Mouse (Mus musculus): ENCODE results near the gene Trir. TPM values are rescaled to one million over a fixed set of nuclear protein-coding genes. Genes with fewer than 3 reads are reported as not detected.

Gene Trir
- polyA plus RNA-seq, 1 experiment from 2014 or later = 169 TPM

DNA sequence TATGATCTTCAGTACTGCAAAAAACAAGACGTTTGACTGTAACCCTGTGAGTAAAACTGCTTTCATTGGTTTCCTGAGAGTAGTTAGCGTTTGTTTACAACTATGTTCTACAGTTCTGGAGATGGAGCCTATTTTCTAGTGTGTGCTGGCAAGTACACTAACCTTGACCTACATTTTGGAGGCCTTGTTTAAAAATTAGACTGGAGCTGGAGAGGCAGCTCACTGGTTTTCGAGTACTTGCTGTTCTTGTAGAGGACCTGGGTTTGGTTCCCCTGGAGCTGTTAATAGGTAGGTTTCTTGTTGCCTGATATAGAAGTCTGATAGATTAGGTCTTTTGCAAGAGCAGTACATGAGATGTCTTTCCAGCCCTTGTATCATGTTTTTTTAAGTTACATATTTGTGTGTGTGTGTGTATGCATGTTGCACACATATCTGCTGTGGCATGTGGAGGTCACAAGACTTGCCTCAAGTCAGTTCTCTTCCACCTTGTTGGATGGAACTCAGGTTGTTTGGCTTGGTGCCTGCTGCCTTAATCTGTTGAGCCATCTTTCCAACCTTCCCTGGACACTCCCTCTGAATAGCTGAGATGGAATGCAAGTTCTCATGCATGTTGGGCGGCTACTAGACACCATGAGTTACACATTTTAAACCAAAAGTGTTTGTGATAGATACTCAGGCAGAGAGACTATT is 6.1 kb downstream of the Trir start:
- H3K4me2 ChIP-seq (ENCODE audit: low read length) = no peak overlapping the region
- no peak for ATAC-seq
- WGBS = 87% methylated on average over 4 of the region's 4 CpGs
- H3K36me3 ChIP-seq (ENCODE audit: control insufficient read depth, insufficient read depth, low read length) = peaks cover 39% of the 10 kb centered on the region
- peaks cover 24% of the 10 kb centered on the region for H3K4me1 ChIP-seq (ENCODE audit: control insufficient read depth, insufficient read depth, low read length)
- H3K9ac ChIP-seq (ENCODE audit: low read length) = no peak overlapping the region
- H3K4me3 ChIP-seq (ENCODE audit: low read depth, low read length) = no peak overlapping the region
- no peaks in the 10 kb centered on the region for H3K27me3 ChIP-seq (replicated peaks; ENCODE audit: control insufficient read depth, insufficient read depth, low read length)
- H3K27ac ChIP-seq (ENCODE audit: low read depth, low read length) = no peak overlapping the region
- no peaks in the 10 kb centered on the region for H3K9me3 ChIP-seq (replicated peaks; ENCODE audit: control insufficient read depth, low read length)
- DNase-seq (ENCODE audit: low spot score) = no peak

GRCm38 (mm10) chr8:85033867-85034266 is 7.2 kb downstream of the Trir start:
- H3K27me3 ChIP-seq (replicated peaks; ENCODE audit: control insufficient read depth, insufficient read depth, low read length) = no peaks in the 10 kb centered on the region
- H3K4me2 ChIP-seq (ENCODE audit: low read length) = no peak overlapping the region
- peaks cover 21% of the 10 kb centered on the region for H3K4me1 ChIP-seq (ENCODE audit: control insufficient read depth, insufficient read depth, low read length)
- H3K36me3 ChIP-seq (ENCODE audit: control insufficient read depth, insufficient read depth, low read length) = peaks cover 39% of the 10 kb centered on the region
- no peaks in the 10 kb centered on the region for H3K9me3 ChIP-seq (replicated peaks; ENCODE audit: control insufficient read depth, low read length)
- ATAC-seq (no peak), DNase-seq (ENCODE audit: low spot score) (no peak)
- H3K9ac ChIP-seq (ENCODE audit: low read length) = no peak overlapping the region
- H3K4me3 ChIP-seq (ENCODE audit: low read depth, low read length) = no peak overlapping the region
- no peak overlapping the region for H3K27ac ChIP-seq (ENCODE audit: low read depth, low read length)
- WGBS = 67% methylated on average over 1 of the region's 1 CpGs

GRCm38 (mm10) chr8:85034764-85035163 is 8.1 kb downstream of the Trir start:
- ATAC-seq (no peak), DNase-seq (ENCODE audit: low spot score) (peak; percentile 93)
- Histone ChIP-seq H3K27me3 (replicated peaks; ENCODE audit: control insufficient read depth, insufficient read depth, low read length) (no peaks in the 10 kb centered on the region), H3K36me3 (ENCODE audit: control insufficient read depth, insufficient read depth, low read length) (peaks cover 36% of the 10 kb centered on the region), H3K27ac (ENCODE audit: low read depth, low read length) (no peak overlapping the region), H3K4me3 (ENCODE audit: low read depth, low read length) (peak overlapping the region; percentile 80), H3K9me3 (replicated peaks; ENCODE audit: control insufficient read depth, low read length) (no peaks in the 10 kb centered on the region), H3K4me2 (ENCODE audit: low read length) (peak overlapping the region; percentile 87), H3K9ac (ENCODE audit: low read length) (peak overlapping the region; percentile 67; the same call in 1 of the 2 replicates), H3K4me1 (ENCODE audit: control insufficient read depth, insufficient read depth, low read length) (peaks cover 19% of the 10 kb centered on the region; the same call in 1 of the 2 replicates)
- WGBS = 2% methylated on average over 12 of the region's 13 CpGs

DNA sequence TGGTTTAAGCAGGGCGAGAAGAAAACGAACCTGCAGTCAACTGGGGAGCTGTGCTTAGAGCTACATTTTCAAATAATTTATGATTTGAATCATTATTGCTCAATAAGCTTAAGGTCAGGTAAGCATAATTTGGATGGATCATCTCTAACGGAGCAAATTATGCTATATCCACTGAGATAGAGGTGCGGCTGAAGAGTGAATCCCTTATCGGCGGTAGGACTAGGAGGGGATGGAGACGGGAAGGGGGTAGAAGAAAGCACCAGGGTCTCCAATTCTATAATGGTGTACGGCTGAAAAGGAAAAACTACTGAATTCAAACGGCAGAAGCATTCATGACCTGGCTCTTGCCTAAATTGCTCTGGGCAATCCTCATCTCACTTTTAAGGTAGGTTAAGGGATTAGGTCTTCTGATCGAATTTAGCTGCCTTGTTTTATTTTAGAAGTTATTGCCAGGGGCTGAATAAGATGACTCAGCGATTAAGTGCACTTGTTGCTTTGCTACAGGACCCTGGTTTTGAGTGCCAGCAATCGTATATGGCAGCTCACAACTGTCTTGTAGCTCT is 8.6 kb downstream of the Trir start:
- peaks cover 33% of the 10 kb centered on the region for H3K36me3 ChIP-seq (ENCODE audit: control insufficient read depth, insufficient read depth, low read length)
- no peaks in the 10 kb centered on the region for H3K9me3 ChIP-seq (replicated peaks; ENCODE audit: control insufficient read depth, low read length)
- no peak for ATAC-seq
- H3K4me3 ChIP-seq (ENCODE audit: low read depth, low read length) = peak overlapping the region; percentile 80
- DNase-seq (ENCODE audit: low spot score) = no peak
- H3K9ac ChIP-seq (ENCODE audit: low read length) = peak overlapping the region; percentile 67
- no peak overlapping the region for H3K27ac ChIP-seq (ENCODE audit: low read depth, low read length)
- H3K4me2 ChIP-seq (ENCODE audit: low read length) = peak overlapping the region; percentile 87
- H3K27me3 ChIP-seq (replicated peaks; ENCODE audit: control insufficient read depth, insufficient read depth, low read length) = no peaks in the 10 kb centered on the region
- H3K4me1 ChIP-seq (ENCODE audit: control insufficient read depth, insufficient read depth, low read length) = peaks cover 19% of the 10 kb centered on the region; the same call in 1 of the 2 replicates
- 7% methylated on average over 12 of the region's 12 CpGs for WGBS

GRCm38 (mm10) chr8:85035728-85036310 is 9.2 kb downstream of the Trir start:
- Histone ChIP-seq H3K9me3 (replicated peaks; ENCODE audit: control insufficient read depth, low read length) (no peaks in the 10 kb centered on the region), H3K36me3 (ENCODE audit: control insufficient read depth, insufficient read depth, low read length) (peaks cover 33% of the 10 kb centered on the region), H3K4me2 (ENCODE audit: low read length) (peak overlapping the region; percentile 87), H3K27ac (ENCODE audit: low read depth, low read length) (peak overlapping the region; percentile 71), H3K9ac (ENCODE audit: low read length) (peak overlapping the region; percentile 67), H3K4me3 (ENCODE audit: low read depth, low read length) (peak overlapping the region; percentile 80), H3K27me3 (replicated peaks; ENCODE audit: control insufficient read depth, insufficient read depth, low read length) (no peaks in the 10 kb centered on the region), H3K4me1 (ENCODE audit: control insufficient read depth, insufficient read depth, low read length) (peaks cover 19% of the 10 kb centered on the region; the same call in 1 of the 2 replicates)
- 3% methylated on average over 15 of the region's 15 CpGs for WGBS
- ATAC-seq = 0 out of 2 replicates have a peak, but pooled peaks have one; percentile 0
- DNase-seq (ENCODE audit: low spot score) = peak; percentile 23

GRCm38 (mm10) chr8:85036381-85036717 is 9.7 kb downstream of the Trir start:
- Histone ChIP-seq H3K27ac (ENCODE audit: low read depth, low read length) (peak overlapping the region; percentile 71), H3K36me3 (ENCODE audit: control insufficient read depth, insufficient read depth, low read length) (peaks cover 33% of the 10 kb centered on the region), H3K4me2 (ENCODE audit: low read length) (peak overlapping the region; percentile 87), H3K4me3 (ENCODE audit: low read depth, low read length) (peak overlapping the region; percentile 80), H3K9ac (ENCODE audit: low read length) (peak overlapping the region; percentile 67), H3K27me3 (replicated peaks; ENCODE audit: control insufficient read depth, insufficient read depth, low read length) (no peaks in the 10 kb centered on the region), H3K9me3 (replicated peaks; ENCODE audit: control insufficient read depth, low read length) (no peaks in the 10 kb centered on the region), H3K4me1 (ENCODE audit: control insufficient read depth, insufficient read depth, low read length) (peaks cover 19% of the 10 kb centered on the region; the same call in 1 of the 2 replicates)
- peak; percentile 49 for ATAC-seq
- 0% methylated on average over 9 of the region's 9 CpGs for WGBS
- DNase-seq (ENCODE audit: low spot score) = no peak

DNA sequence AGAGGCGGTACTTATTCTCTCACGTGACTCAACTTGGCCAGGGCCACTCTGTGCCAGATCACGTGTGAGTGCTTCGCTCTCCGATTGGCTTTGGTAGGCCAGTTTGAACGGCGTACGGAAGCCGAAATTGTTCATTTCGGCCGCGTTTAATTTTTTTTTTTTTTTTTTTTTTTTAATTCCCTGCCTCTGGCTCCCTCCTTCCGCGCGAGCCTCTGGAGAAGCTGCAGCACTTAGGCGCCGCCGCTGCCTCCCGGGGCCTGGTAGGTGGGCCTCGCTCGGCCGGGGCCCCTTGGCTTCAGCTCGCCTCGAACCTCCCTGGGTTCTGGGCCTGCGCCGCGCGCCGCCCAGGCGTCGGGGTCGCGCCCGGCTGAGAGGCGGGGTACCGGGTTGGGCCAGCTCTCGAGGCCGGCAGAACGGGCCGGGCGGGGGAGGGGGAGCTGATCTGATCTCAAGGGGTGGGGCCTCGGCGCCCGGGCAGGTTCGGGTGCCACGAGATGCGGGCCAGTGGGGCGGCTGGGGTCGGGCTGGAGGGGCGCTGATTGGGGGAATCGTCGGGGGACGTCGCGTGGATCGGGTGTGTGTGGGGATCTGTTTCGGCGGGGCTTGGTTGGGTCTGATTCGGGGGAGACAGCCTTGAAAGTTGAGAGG is 10.2 kb downstream of the Trir start, which contains the start of gene Tnpo2:
TSS of gene Tnpo2 (plus strand) at position 198 of the 648 bp plus-strand sequence.
- H3K9me3 ChIP-seq (replicated peaks; ENCODE audit: control insufficient read depth, low read length) = no peaks in the 10 kb centered on the region
- peak within 1 kb of the TSS; percentile 80 for H3K4me3 ChIP-seq (ENCODE audit: low read depth, low read length)
- ATAC-seq (peak; percentile 94), DNase-seq (ENCODE audit: low spot score) (peak; percentile 99)
- H3K27me3 ChIP-seq (replicated peaks; ENCODE audit: control insufficient read depth, insufficient read depth, low read length) = no peaks in the 10 kb centered on the region
- H3K36me3 ChIP-seq (ENCODE audit: control insufficient read depth, insufficient read depth, low read length) = peaks cover 33% of the 10 kb centered on the region
- H3K9ac ChIP-seq (ENCODE audit: low read length) = peak within 1 kb of the TSS; percentile 93
- WGBS = under 1% methylated on average over 59 of the region's 59 CpGs
- H3K4me2 ChIP-seq (ENCODE audit: low read length) = peak within 1 kb of the TSS; percentile 96
- peak within 1 kb of the TSS; percentile 99 for H3K27ac ChIP-seq (ENCODE audit: low read depth, low read length)
- H3K4me1 ChIP-seq (ENCODE audit: control insufficient read depth, insufficient read depth, low read length) = peaks cover 19% of the 10 kb centered on the region; the same call in 1 of the 2 replicates

GRCm38 (mm10) chr8:85037366-85037680 is 10.7 kb downstream of the Trir start:
- Histone ChIP-seq H3K4me3 (ENCODE audit: low read depth, low read length) (peak overlapping the region; percentile 80), H3K9ac (ENCODE audit: low read length) (peak overlapping the region; percentile 93), H3K36me3 (ENCODE audit: control insufficient read depth, insufficient read depth, low read length) (peaks cover 34% of the 10 kb centered on the region), H3K4me2 (ENCODE audit: low read length) (peak overlapping the region; percentile 96), H3K9me3 (replicated peaks; ENCODE audit: control insufficient read depth, low read length) (no peaks in the 10 kb centered on the region), H3K4me1 (ENCODE audit: control insufficient read depth, insufficient read depth, low read length) (peaks cover 19% of the 10 kb centered on the region; the same call in 1 of the 2 replicates), H3K27ac (ENCODE audit: low read depth, low read length) (peak overlapping the region; percentile 99), H3K27me3 (replicated peaks; ENCODE audit: control insufficient read depth, insufficient read depth, low read length) (no peaks in the 10 kb centered on the region)
- DNase-seq (ENCODE audit: low spot score) = peak; percentile 65
- ATAC-seq = peak; percentile 62
- WGBS = 0% methylated on average over 14 of the region's 14 CpGs

Data from forebrain, embryonic 14.5 days (tissue).